Mouse (Mus musculus) spleen, adult 2 months (tissue): Measurements from ENCODE around the gene Rgs12.

Source experiments
- CTCF ChIP-seq: fragments of 200-500 bp; IDR thresholded peaks from 2 replicates; pipeline ENCODE4 v1.5.1; 2011; ENCODE audit warnings: mild to moderate bottlenecking, inconsistent platforms; ENCODE audit not compliant: insufficient read depth, insufficient read length, insufficient replicate concordance; ENCODE audit errors: extremely low read depth
- POLR2A ChIP-seq: fragments of 200-500 bp; IDR thresholded peaks from 2 replicates; pipeline ENCODE4 v1.6.1; 2011; ENCODE audit warnings: low read depth, low read length, inconsistent platforms

GRCm38 (mm10) chr5:34949769-34950211 is 545 bp downstream of the Rgs12 start:
- TF ChIP-seq CTCF (no peak), POLR2A (no peak)
